Mouse (Mus musculus) limb, embryonic 15.5 days (tissue): ENCODE measurements around the gene Kbtbd6. TPM values are rescaled to one million over a fixed set of nuclear protein-coding genes. Genes with fewer than 3 reads are reported as not detected.
A peak's percentile ranks its signal among the peaks of the same experiment; 100 is the strongest.

Experiments
- ATAC-seq: fragments of 200-750 bp; cut with Nextera tagmentation; 2 replicates; pipeline ENCODE4 v1.8.0; 2017; ENCODE audit warnings: low read depth, moderate TSS enrichment; ENCODE audit not compliant: insufficient number of reproducible peaks, low FRiP score, low TSS enrichment
- H3K27ac ChIP-seq: fragments of 300-500 bp; sonication (generic); 2 replicates; pipeline ENCODE4 v1.5.1; 2015; ENCODE audit warnings: moderate library complexity, mild to moderate bottlenecking, inconsistent platforms
- H3K27me3 ChIP-seq: fragments of 300-500 bp; sonication (generic); 2 replicates; pipeline ENCODE4 v1.6.1; 2015; ENCODE audit warnings: inconsistent platforms
- H3K36me3 ChIP-seq: fragments of 300-500 bp; sonication (generic); 2 replicates; pipeline ENCODE4 v1.6.1; 2015; ENCODE audit warnings: inconsistent platforms
- H3K4me1 ChIP-seq: fragments of 300-500 bp; sonication (generic); 2 replicates; pipeline ENCODE4 v1.6.1; 2015; ENCODE audit warnings: inconsistent platforms
- H3K4me2 ChIP-seq: fragments of 300-500 bp; sonication (generic); 2 replicates; pipeline ENCODE4 v1.6.1; 2015; ENCODE audit warnings: mild to moderate bottlenecking, inconsistent platforms
- H3K4me3 ChIP-seq: fragments of 300-500 bp; sonication (generic); 2 replicates; pipeline ENCODE4 v1.5.1; 2015; ENCODE audit warnings: mild to moderate bottlenecking, inconsistent platforms
- H3K9ac ChIP-seq: fragments of 300-500 bp; sonication (generic); 2 replicates; pipeline ENCODE4 v1.6.1; 2015; ENCODE audit warnings: inconsistent platforms
- H3K9me3 ChIP-seq: fragments of 300-500 bp; sonication (generic); 2 replicates; pipeline ENCODE4 v1.6.1; 2016; ENCODE audit warnings: inconsistent platforms
- WGBS: fragments of 180-500 bp; shearing (Covaris S2); methylation state at CpG from one replicate; pipeline ENCODE4 v1.1.7; 2015; 5-methylcytosine and 5-hydroxymethylcytosine counted together
- polyA plus RNA-seq: library from polyadenylated mRNA; unstranded; fragments of >200 nt; fragmentation: Nextera tagmentation; extraction: Ambion mirVana; gene quantifications from 2 replicates; pipeline ENCODE4 v1.2.1, GENCODE M21; 2015

Kbtbd6 gene
- polyA plus RNA-seq, 1 experiment from 2014 or later, result 2.2 TPM

DNA sequence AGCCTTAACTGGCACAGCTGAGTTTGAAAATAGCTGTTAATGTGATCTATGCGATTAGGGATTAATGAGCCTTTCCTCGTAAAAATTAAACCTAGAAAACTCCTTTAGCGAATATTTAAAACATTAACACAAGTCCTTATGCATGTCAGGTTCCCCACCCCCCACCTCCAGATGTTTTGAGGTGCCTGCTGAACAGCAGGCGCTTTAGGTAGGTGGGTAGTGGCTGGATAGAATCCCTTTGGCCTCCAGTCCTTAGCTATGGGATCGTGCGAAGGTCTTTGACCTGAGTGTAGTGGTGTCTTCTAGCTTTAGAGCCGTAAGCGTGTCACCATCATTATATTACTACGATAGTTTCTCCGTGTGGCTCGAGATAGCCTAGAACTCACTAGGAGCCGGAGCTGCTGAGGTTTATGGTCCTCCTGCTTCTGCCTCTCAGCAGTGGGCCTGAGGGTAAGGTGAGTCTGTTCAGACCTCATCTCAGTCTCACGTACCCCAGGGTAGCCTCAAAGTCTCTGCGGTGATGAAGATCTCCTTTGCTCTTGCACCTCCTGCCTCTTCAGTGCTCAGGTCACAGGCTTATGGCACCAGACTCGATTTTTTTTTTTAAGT is 31.2 kb downstream of the Kbtbd6 start:
- Histone ChIP-seq H3K27ac (peak overlapping the region; percentile 100), H3K4me1 (peaks cover 43% of the 10 kb centered on the region), H3K9ac (peak overlapping the region; percentile 26), H3K4me3 (peak overlapping the region; percentile 77), H3K4me2 (peak overlapping the region; percentile 65), H3K27me3 (no peaks in the 10 kb centered on the region), H3K9me3 (no peaks in the 10 kb centered on the region), H3K36me3 (peaks cover 4% of the 10 kb centered on the region; the same call in 1 of the 2 replicates)
- 9% methylated on average over 15 of the region's 15 CpGs for WGBS
- no peak for ATAC-seq

DNA sequence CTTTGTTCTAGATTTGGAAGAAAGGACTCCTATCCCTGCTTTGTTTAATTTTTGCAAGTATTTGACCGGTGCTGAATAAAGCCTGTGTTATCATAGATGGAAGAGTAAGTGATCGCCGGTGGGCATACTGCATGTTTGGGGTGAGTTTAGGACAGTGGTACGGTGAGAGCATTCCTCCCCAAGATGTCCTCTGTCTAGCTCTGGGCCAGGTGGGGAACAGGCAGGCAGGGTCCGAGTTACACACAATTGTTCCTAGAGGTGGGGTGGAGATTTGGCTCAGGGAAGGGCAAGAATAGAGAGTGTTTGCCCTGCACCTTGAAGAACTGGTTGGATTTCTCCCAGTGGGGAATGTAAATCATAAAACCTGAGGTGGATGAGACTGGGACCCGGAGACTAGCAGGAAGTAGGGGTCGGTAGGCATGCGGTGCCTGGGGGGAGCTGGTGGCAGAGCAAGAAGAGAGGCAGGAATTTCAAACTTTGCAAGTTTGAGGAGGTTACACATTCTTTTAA is 32.0 kb downstream of the Kbtbd6 start:
- peak overlapping the region; percentile 77 for H3K4me3 ChIP-seq
- H3K36me3 ChIP-seq, result no peaks in the 10 kb centered on the region
- no peaks in the 10 kb centered on the region for H3K9me3 ChIP-seq
- peak overlapping the region; percentile 65 for H3K4me2 ChIP-seq
- H3K9ac ChIP-seq, result peak overlapping the region; percentile 26; the same call in 1 of the 2 replicates
- ATAC-seq, result no peak
- H3K4me1 ChIP-seq, result peaks cover 43% of the 10 kb centered on the region
- 52% methylated on average over 8 of the region's 8 CpGs for WGBS
- peak overlapping the region; percentile 100 for H3K27ac ChIP-seq
- H3K27me3 ChIP-seq, result no peaks in the 10 kb centered on the region

GRCm38 (mm10) chr14:79486617-79486992 is 35.0 kb downstream of the Kbtbd6 start:
- no peaks in the 10 kb centered on the region for H3K36me3 ChIP-seq
- 22% methylated on average over 8 of the region's 8 CpGs for WGBS
- peak overlapping the region; percentile 37 for H3K4me3 ChIP-seq
- no peak overlapping the region for H3K9ac ChIP-seq
- no peaks in the 10 kb centered on the region for H3K9me3 ChIP-seq
- H3K4me2 ChIP-seq, result peak overlapping the region; percentile 54
- peaks cover 33% of the 10 kb centered on the region for H3K4me1 ChIP-seq
- peak overlapping the region; percentile 75; the same call in 1 of the 2 replicates for H3K27ac ChIP-seq
- ATAC-seq, result no peak
- H3K27me3 ChIP-seq, result no peaks in the 10 kb centered on the region

DNA sequence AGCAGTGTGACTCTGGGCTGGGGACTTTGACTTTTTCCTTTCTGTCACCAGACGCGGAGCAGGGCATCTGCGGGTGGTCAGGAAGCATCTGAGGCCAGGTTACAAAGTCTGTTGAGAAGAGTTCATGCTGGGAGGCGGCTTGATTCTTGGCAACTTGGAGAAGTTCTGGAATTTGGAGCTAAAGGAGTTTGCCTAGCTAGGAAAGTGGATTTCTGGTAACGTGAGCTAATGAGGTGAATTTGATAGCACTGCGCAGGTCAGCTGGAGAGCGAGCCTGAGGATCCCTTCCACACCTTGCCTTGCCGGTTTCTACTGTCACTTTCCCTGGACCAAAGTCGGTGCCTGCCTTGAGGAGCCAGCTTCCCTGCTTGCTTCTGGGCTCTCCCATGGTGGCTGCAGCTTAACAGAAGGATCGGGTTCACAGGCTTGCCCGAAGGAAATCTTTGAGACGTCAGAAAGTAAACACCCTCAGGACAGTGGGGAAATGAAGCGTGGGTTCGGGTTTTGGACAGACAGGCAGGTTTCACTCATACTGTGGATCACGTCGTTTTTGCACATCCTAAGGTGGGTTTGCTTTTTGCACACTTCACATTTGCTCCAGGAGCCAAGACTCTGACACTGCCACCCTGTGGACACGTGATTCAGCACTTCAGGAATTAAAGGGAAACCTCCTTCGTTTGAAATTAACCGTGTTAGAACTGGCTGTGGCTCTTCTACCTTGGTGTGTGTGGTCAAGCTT is 35.5 kb downstream of the Kbtbd6 start:
- H3K9ac ChIP-seq, result 0 out of 2 replicates have a peak overlapping the region, but pooled peaks have one; percentile 33
- no peak for ATAC-seq
- peak overlapping the region; percentile 75 for H3K27ac ChIP-seq
- no peaks in the 10 kb centered on the region for H3K9me3 ChIP-seq
- peaks cover 33% of the 10 kb centered on the region for H3K4me1 ChIP-seq
- H3K36me3 ChIP-seq, result no peaks in the 10 kb centered on the region
- WGBS, result 5% methylated on average over 19 of the region's 19 CpGs
- peak overlapping the region; percentile 54 for H3K4me2 ChIP-seq
- no peaks in the 10 kb centered on the region for H3K27me3 ChIP-seq
- peak overlapping the region; percentile 37 for H3K4me3 ChIP-seq

DNA sequence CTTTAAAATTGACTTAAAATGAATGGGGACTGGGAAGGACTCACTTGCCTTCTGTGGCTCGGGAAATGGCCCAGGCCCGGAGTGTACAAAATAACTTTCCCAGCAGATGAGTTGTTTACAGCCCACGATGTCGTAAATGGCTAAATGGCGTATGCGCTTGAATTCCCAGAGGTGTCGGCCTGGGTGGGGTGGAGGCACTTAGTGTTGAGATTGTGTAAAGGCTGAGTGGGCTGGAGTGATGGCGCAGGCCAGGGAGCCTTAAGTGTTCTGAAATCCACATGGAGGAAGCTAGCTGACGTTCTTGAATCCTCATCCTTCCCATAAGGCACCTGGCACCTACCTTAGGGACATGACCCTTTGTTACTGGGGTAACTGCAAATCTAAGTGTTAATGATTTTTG is 36.9 kb downstream of the Kbtbd6 start:
- Histone ChIP-seq H3K4me1 (peaks cover 23% of the 10 kb centered on the region), H3K4me2 (no peak overlapping the region), H3K27me3 (no peaks in the 10 kb centered on the region), H3K4me3 (no peak overlapping the region), H3K36me3 (no peaks in the 10 kb centered on the region), H3K9ac (no peak overlapping the region), H3K9me3 (no peaks in the 10 kb centered on the region), H3K27ac (no peak overlapping the region)
- ATAC-seq, result no peak
- WGBS, result 50% methylated on average over 9 of the region's 9 CpGs

DNA sequence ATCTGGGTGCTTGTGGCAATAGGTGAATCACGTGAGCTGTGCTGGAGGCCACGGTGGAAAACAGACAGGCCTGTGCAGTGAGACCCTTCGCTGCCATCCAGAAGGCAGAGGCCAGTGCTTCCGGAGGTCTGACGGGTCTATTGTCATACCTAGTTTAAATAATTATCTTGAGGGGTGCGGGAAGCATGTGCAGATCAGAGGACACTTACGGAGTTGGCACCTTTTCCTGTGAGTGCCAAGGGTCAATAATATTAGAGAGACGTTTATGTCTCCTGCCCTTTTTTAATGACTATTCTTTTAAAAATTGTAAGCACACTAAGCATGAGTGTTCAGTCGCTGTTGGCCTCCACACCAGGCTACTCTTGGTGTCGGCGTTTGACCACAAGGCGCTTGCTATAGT is 37.5 kb downstream of the Kbtbd6 start:
- Histone ChIP-seq H3K4me3 (no peak overlapping the region), H3K27ac (no peak overlapping the region), H3K9ac (no peak overlapping the region), H3K36me3 (no peaks in the 10 kb centered on the region), H3K4me2 (no peak overlapping the region), H3K27me3 (no peaks in the 10 kb centered on the region), H3K9me3 (no peaks in the 10 kb centered on the region), H3K4me1 (peaks cover 19% of the 10 kb centered on the region)
- no peak for ATAC-seq
- WGBS, result 75% methylated on average over 12 of the region's 12 CpGs

- Histone ChIP-seq H3K4me1 (peaks cover 19% of the 10 kb centered on the region), H3K36me3 (no peaks in the 10 kb centered on the region), H3K9me3 (no peaks in the 10 kb centered on the region), H3K27me3 (no peaks in the 10 kb centered on the region), H3K4me2 (no peak overlapping the region), H3K9ac (no peak overlapping the region), H3K27ac (no peak overlapping the region), H3K4me3 (no peak overlapping the region)
- WGBS, result 72% methylated on average over 3 of the region's 3 CpGs
- ATAC-seq, result no peak
Observed at GRCm38 (mm10) chr14:79490246-79490645, 38.6 kb downstream of the Kbtbd6 start.

- Histone ChIP-seq H3K4me2 (no peak overlapping the region), H3K36me3 (no peaks in the 10 kb centered on the region), H3K9me3 (no peaks in the 10 kb centered on the region), H3K4me3 (no peak overlapping the region), H3K27me3 (no peaks in the 10 kb centered on the region), H3K27ac (no peak overlapping the region), H3K9ac (no peak overlapping the region), H3K4me1 (no peaks in the 10 kb centered on the region)
- WGBS, result 60% methylated on average over 6 of the region's 6 CpGs
- no peak for ATAC-seq
Observed at GRCm38 (mm10) chr14:79494349-79494748, 42.7 kb downstream of the Kbtbd6 start.

DNA sequence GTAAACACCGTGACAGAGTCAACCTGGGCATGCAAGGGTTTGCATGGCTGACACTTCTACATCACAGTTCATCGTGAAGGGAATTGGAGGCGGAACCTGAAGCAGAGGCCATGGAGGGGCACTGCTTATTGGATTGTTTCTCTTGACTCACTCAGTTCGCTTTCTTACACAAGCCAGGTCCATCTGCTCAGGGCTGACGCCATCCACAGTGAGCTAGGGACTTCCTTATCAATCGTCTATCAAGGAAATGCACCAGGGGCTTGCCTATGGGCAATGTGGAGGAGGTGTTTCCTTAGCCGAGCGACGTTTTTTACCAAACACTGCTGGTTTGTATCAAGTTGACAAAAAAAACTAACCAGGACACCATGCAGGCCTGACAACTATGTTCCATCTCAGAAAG is 47.7 kb downstream of the Kbtbd6 start:
- no peak overlapping the region for H3K4me2 ChIP-seq
- H3K27me3 ChIP-seq, result no peaks in the 10 kb centered on the region
- H3K36me3 ChIP-seq, result peaks cover 8% of the 10 kb centered on the region; the same call in 1 of the 2 replicates
- 72% methylated on average over 9 of the region's 9 CpGs for WGBS
- H3K9me3 ChIP-seq, result no peaks in the 10 kb centered on the region
- H3K4me1 ChIP-seq, result peaks cover 8% of the 10 kb centered on the region; the same call in 1 of the 2 replicates
- H3K9ac ChIP-seq, result no peak overlapping the region
- ATAC-seq, result no peak
- no peak overlapping the region for H3K27ac ChIP-seq
- no peak overlapping the region for H3K4me3 ChIP-seq

- Histone ChIP-seq H3K4me3 (no peak overlapping the region), H3K27me3 (no peaks in the 10 kb centered on the region), H3K4me2 (no peak overlapping the region), H3K36me3 (peaks cover 8% of the 10 kb centered on the region; the same call in 1 of the 2 replicates), H3K9ac (no peak overlapping the region), H3K27ac (no peak overlapping the region), H3K9me3 (no peaks in the 10 kb centered on the region), H3K4me1 (peaks cover 8% of the 10 kb centered on the region; the same call in 1 of the 2 replicates)
- no peak for ATAC-seq
- 80% methylated on average over 4 of the region's 4 CpGs for WGBS
Observed at GRCm38 (mm10) chr14:79500756-79501155, 49.1 kb downstream of the Kbtbd6 start.

- no peak overlapping the region for H3K9ac ChIP-seq
- H3K4me2 ChIP-seq, result no peak overlapping the region
- no peak for ATAC-seq
- H3K27me3 ChIP-seq, result no peaks in the 10 kb centered on the region
- 38% methylated on average over 5 of the region's 5 CpGs for WGBS
- no peaks in the 10 kb centered on the region for H3K9me3 ChIP-seq
- 0 out of 2 replicates have a peak overlapping the region, but pooled peaks have one; percentile 4 for H3K27ac ChIP-seq
- H3K4me1 ChIP-seq, result peaks cover 8% of the 10 kb centered on the region; the same call in 1 of the 2 replicates
- H3K36me3 ChIP-seq, result peaks cover 8% of the 10 kb centered on the region; the same call in 1 of the 2 replicates
- H3K4me3 ChIP-seq, result no peak overlapping the region
Observed at GRCm38 (mm10) chr14:79503371-79504075, 51.9 kb downstream of the Kbtbd6 start.
